Mouse (Mus musculus): ENCODE measurements at regions not wholly inside any gene's neighbourhood (a gene's known extent, or its start where the extent isn't known, plus 50 kb on each side); places are given as distances from the start of the nearest gene placed in this dataset.

DNA sequence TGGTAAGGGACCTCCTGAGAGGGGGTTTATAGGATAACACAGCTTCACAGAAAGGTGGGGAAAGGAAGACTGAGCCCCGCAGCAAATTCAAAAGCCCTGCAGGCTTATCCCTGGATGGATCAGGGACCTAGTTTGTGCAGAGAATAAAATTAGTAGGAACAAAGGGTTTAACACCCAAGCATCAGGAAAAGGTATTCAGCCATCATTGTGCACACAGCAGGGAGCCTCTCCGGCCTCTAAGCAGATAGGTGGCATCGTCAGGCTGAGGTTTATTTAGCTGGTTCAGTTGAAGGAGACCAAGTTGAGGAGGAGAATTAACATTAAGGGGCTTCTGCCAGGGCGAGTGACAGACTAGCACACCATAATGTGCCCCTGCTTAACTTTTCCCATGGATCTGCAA is 571.3 kb downstream of the Cdk5rap2 start:
- 13% methylated on average over 4 of the region's 4 CpGs for WGBS
- no peaks in the 10 kb centered on the region for H3K9me3 ChIP-seq
- H3K36me3 ChIP-seq, result no peaks in the 10 kb centered on the region
- H3K9ac ChIP-seq (replicated peaks), result no peak overlapping the region
- peaks cover 16% of the 10 kb centered on the region; the same call in 1 of the 2 replicates for H3K4me1 ChIP-seq
- H3K4me3 ChIP-seq, result no peak overlapping the region
- H3K27ac ChIP-seq (replicated peaks), result no peak overlapping the region
- no peaks in the 10 kb centered on the region for H3K27me3 ChIP-seq
- no peak overlapping the region for H3K4me2 ChIP-seq (replicated peaks)
- peak; percentile 24; the same call in 1 of the 2 replicates for ATAC-seq (ENCODE audit: low FRiP score, low read depth)

- ATAC-seq (ENCODE audit: low FRiP score, low read depth), result peak; percentile 24; the same call in 1 of the 2 replicates
- no peak overlapping the region for H3K4me2 ChIP-seq (replicated peaks)
- peaks cover 20% of the 10 kb centered on the region for H3K4me1 ChIP-seq
- no peaks in the 10 kb centered on the region for H3K36me3 ChIP-seq
- 33% methylated on average over 3 of the region's 3 CpGs for WGBS
- H3K9ac ChIP-seq (replicated peaks), result no peak overlapping the region
- H3K9me3 ChIP-seq, result no peaks in the 10 kb centered on the region
- 0 out of 2 replicates have a peak, but pooled peaks cover 7% of the 10 kb centered on the region for H3K27me3 ChIP-seq
- H3K27ac ChIP-seq (replicated peaks), result peak overlapping the region; percentile 81
- H3K4me3 ChIP-seq, result no peak overlapping the region
Observed at GRCm38 (mm10) chr4:69824903-69825268, 585.4 kb downstream of the Cdk5rap2 start.

DNA sequence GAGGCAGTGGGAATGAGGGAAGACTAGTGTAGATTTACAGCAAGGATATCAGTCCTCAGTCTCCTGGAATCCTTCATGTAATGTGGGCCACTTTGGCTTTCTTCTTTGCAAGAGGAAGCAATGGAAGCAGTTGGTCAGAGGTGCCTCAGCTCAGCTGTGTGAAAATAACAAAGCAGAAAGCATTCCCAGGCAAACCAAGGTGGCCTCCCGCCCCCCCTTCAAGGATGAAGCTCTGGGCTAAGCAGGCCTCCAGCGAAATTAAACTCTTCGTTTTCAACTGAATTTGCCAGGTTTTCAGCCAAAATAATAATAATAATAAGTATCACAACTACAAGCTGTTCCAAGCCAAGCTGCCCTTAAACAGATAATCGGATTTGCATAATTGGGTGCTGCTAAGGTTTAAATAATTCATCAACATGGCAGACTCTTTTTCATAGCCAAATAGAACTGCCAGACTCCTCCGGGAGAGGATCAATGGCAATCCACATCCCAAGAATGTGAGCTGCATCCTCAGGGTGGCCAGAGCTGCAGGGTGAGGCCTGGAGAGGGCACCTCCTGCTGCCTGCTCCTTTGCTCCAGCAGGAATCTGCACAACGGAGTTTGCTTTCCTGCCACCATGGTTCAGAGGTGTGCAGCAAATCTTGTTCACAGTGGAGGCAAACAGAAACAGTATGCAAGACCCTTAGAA is 585.9 kb downstream of the Cdk5rap2 start:
- Histone ChIP-seq H3K4me3 (no peak overlapping the region), H3K27ac (replicated peaks) (peak overlapping the region; percentile 81)

DNA sequence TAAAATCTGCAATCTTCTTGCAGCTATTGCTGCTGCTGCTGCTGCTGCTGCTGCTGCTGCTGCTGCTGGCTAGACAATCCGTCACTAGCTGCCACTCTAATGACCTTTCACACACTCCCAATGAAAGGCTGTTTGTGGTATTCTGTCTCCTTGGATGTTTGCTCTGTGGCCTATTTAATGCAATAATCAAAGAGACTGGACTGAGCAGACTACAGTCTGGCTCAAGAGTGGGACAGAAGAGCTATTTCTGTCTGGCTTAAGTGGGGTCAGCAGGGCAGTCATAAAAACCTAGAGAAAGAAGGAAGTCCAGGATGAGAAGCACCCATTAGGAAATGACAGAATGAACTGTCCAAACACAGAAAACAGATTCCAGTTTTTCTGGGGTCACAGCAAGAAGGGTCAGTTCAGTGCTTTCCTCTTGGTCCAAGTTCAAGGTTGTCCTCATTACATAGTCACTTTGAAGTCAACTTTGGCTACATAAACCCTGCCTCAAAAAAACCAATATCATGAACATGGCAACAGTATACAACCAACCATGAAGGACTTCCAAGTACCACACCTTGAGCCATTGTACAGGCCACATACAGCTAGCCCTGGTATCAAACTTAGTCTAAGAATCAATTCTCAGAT is 586.8 kb downstream of the Cdk5rap2 start:
- Histone ChIP-seq H3K9ac (replicated peaks) (no peak overlapping the region), H3K9me3 (no peaks in the 10 kb centered on the region), H3K4me3 (no peak overlapping the region), H3K27me3 (0 out of 2 replicates have a peak, but pooled peaks cover 7% of the 10 kb centered on the region), H3K4me1 (peaks cover 23% of the 10 kb centered on the region), H3K36me3 (no peaks in the 10 kb centered on the region), H3K4me2 (replicated peaks) (no peak overlapping the region), H3K27ac (replicated peaks) (peak overlapping the region; percentile 81)
- 0% methylated on average over 1 of the region's 1 CpGs for WGBS
- ATAC-seq (ENCODE audit: low FRiP score, low read depth), result peak; percentile 16

More for the DNA sequence above, 585.9 kb downstream of the Cdk5rap2 start:
- Histone ChIP-seq H3K9ac (replicated peaks) (no peak overlapping the region), H3K4me1 (peaks cover 20% of the 10 kb centered on the region), H3K4me2 (replicated peaks) (no peak overlapping the region), H3K36me3 (no peaks in the 10 kb centered on the region), H3K9me3 (no peaks in the 10 kb centered on the region), H3K27me3 (0 out of 2 replicates have a peak, but pooled peaks cover 7% of the 10 kb centered on the region)
- WGBS, result 3% methylated on average over 6 of the region's 6 CpGs
- ATAC-seq (ENCODE audit: low FRiP score, low read depth), result peak; percentile 95

DNA sequence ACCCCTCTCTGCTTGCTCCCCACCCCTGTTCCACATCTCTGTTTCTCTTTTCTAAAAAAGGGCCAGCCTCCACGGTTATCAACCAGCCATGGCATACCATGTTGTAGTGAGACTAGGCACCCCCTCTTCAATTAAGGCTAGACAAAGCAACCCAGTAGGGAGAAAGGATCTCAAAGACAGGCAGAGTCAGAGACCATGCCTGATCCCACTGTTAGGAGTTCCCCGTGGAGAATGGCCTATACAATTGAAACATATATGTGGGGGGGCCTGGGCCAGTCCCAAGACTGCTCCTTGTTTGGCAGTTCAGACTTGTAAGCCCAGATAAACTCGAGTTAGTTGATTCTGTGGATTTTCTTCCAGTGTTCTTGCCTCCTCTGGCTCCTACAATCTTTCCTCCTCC is 591.4 kb downstream of the Cdk5rap2 start:
- Histone ChIP-seq H3K36me3 (no peaks in the 10 kb centered on the region), H3K9ac (replicated peaks) (no peak overlapping the region), H3K4me2 (replicated peaks) (no peak overlapping the region), H3K9me3 (no peaks in the 10 kb centered on the region), H3K27me3 (no peaks in the 10 kb centered on the region), H3K4me3 (no peak overlapping the region), H3K27ac (replicated peaks) (no peak overlapping the region), H3K4me1 (peaks cover 11% of the 10 kb centered on the region)
- 15% methylated on average over 3 of the region's 3 CpGs for WGBS
- ATAC-seq (ENCODE audit: low FRiP score, low read depth), result peak; percentile 55

- Histone ChIP-seq H3K9ac (replicated peaks) (no peak overlapping the region), H3K4me3 (no peak overlapping the region), H3K9me3 (no peaks in the 10 kb centered on the region), H3K4me2 (replicated peaks) (no peak overlapping the region), H3K27ac (replicated peaks) (no peak overlapping the region), H3K4me1 (no peaks in the 10 kb centered on the region), H3K36me3 (no peaks in the 10 kb centered on the region), H3K27me3 (no peaks in the 10 kb centered on the region)
- WGBS, result 87% methylated on average over 7 of the region's 7 CpGs
- ATAC-seq (ENCODE audit: low FRiP score, low read depth), result no peak
Observed at GRCm38 (mm10) chr4:69785481-69786050, 624.7 kb downstream of the Cdk5rap2 start.

GRCm38 (mm10) chr4:69781258-69781657 is 629.0 kb downstream of the Cdk5rap2 start:
- ATAC-seq (ENCODE audit: low FRiP score, low read depth), result peak; percentile 52; the same call in 1 of the 2 replicates

GRCm38 (mm10) chr4:69761841-69762240 is 648.4 kb downstream of the Cdk5rap2 start:
- Histone ChIP-seq H3K27ac (replicated peaks) (no peak overlapping the region), H3K4me3 (no peak overlapping the region), H3K4me2 (replicated peaks) (no peak overlapping the region), H3K9me3 (no peaks in the 10 kb centered on the region), H3K36me3 (no peaks in the 10 kb centered on the region), H3K27me3 (no peaks in the 10 kb centered on the region), H3K4me1 (no peaks in the 10 kb centered on the region), H3K9ac (replicated peaks) (no peak overlapping the region)
- WGBS, result 84% methylated on average over 3 of the region's 3 CpGs
- no peak for ATAC-seq (ENCODE audit: low FRiP score, low read depth)

More at GRCm38 (mm10) chr4:69781258-69781657, 629.0 kb downstream of the Cdk5rap2 start:
- H3K4me3 ChIP-seq, result no peak overlapping the region
- no peak overlapping the region for H3K9ac ChIP-seq (replicated peaks)
- H3K4me2 ChIP-seq (replicated peaks), result no peak overlapping the region
- H3K36me3 ChIP-seq, result no peaks in the 10 kb centered on the region
- peaks cover 4% of the 10 kb centered on the region; the same call in 1 of the 2 replicates for H3K4me1 ChIP-seq
- WGBS, result 73% methylated on average over 8 of the region's 8 CpGs
- H3K27me3 ChIP-seq, result no peaks in the 10 kb centered on the region
- H3K27ac ChIP-seq (replicated peaks), result no peak overlapping the region
- no peaks in the 10 kb centered on the region for H3K9me3 ChIP-seq

GRCm38 (mm10) chr4:69759596-69759995 is 650.6 kb downstream of the Cdk5rap2 start:
- Histone ChIP-seq H3K4me1 (no peaks in the 10 kb centered on the region), H3K27me3 (no peaks in the 10 kb centered on the region), H3K4me3 (no peak overlapping the region), H3K36me3 (no peaks in the 10 kb centered on the region), H3K9me3 (no peaks in the 10 kb centered on the region), H3K9ac (replicated peaks) (no peak overlapping the region), H3K4me2 (replicated peaks) (no peak overlapping the region), H3K27ac (replicated peaks) (no peak overlapping the region)
- 88% methylated on average over 2 of the region's 2 CpGs for WGBS
- ATAC-seq (ENCODE audit: low FRiP score, low read depth), result no peak

GRCm38 (mm10) chr4:69754567-69754966 is 655.7 kb downstream of the Cdk5rap2 start:
- Histone ChIP-seq H3K4me1 (no peaks in the 10 kb centered on the region), H3K4me2 (replicated peaks) (no peak overlapping the region), H3K27ac (replicated peaks) (no peak overlapping the region), H3K9ac (replicated peaks) (no peak overlapping the region), H3K4me3 (no peak overlapping the region), H3K27me3 (no peaks in the 10 kb centered on the region), H3K36me3 (no peaks in the 10 kb centered on the region), H3K9me3 (no peaks in the 10 kb centered on the region)
- 69% methylated on average over 2 of the region's 2 CpGs for WGBS
- ATAC-seq (ENCODE audit: low FRiP score, low read depth), result peak; percentile 52

GRCm38 (mm10) chr4:69753086-69753485 is 657.2 kb downstream of the Cdk5rap2 start:
- no peaks in the 10 kb centered on the region for H3K36me3 ChIP-seq

GRCm38 (mm10) chr4:69739833-69740510 is 670.3 kb downstream of the Cdk5rap2 start:
- Histone ChIP-seq H3K27me3 (no peaks in the 10 kb centered on the region), H3K9ac (replicated peaks) (no peak overlapping the region), H3K4me1 (no peaks in the 10 kb centered on the region), H3K9me3 (no peaks in the 10 kb centered on the region), H3K4me3 (no peak overlapping the region), H3K4me2 (replicated peaks) (no peak overlapping the region), H3K27ac (replicated peaks) (no peak overlapping the region), H3K36me3 (no peaks in the 10 kb centered on the region)
- ATAC-seq (ENCODE audit: low FRiP score, low read depth), result no peak
- 81% methylated on average over 7 of the region's 7 CpGs for WGBS

More at GRCm38 (mm10) chr4:69753086-69753485, 657.2 kb downstream of the Cdk5rap2 start:
- Histone ChIP-seq H3K4me2 (replicated peaks) (no peak overlapping the region), H3K27ac (replicated peaks) (no peak overlapping the region), H3K9ac (replicated peaks) (no peak overlapping the region), H3K4me3 (no peak overlapping the region), H3K27me3 (no peaks in the 10 kb centered on the region), H3K4me1 (no peaks in the 10 kb centered on the region), H3K9me3 (no peaks in the 10 kb centered on the region)
- ATAC-seq (ENCODE audit: low FRiP score, low read depth), result no peak
- WGBS, result 87% methylated on average over 3 of the region's 3 CpGs

Measured in midbrain, embryonic 12.5 days (tissue).